ENCODE assay signal across 9 mouse cellular contexts in genomic region chr2:146062330-146063092, GRCm38 (mm10).
DNase-seq lines count a peak whose midpoint lies in the region; ATAC-seq and TF ChIP-seq lines count a peak whose summit lies in the region.
"Had no signal": no experiment of that assay in that cellular context is flagged by ENCODE, and none has a peak within 500 bp of the region (broad histone marks: within the 10 kb centered on the region; RNA-seq: fewer than 3 reads in every experiment).

No protein-coding gene starts in this region.

- no peak for ATAC-seq in heart, embryonic 16.5 days (replicated peaks; ENCODE audit: extremely low read depth, insufficient read depth, low FRiP score)
- ATAC-seq in hindbrain, embryonic 15.5 days (ENCODE audit: low FRiP score, low read depth), result 0 out of 2 replicates have a peak, but pooled peaks have one; percentile 5
- 0 out of 2 replicates have a peak, but pooled peaks have one; percentile 9 for ATAC-seq in midbrain, postnatal 0 days (ENCODE audit: low FRiP score)

- 0 out of 2 replicates have a peak overlapping the region, but pooled peaks have one; percentile 1 for H3K4me2 ChIP-seq in heart, embryonic 16.5 days (ENCODE audit: low read depth, low read length)
- peak overlapping the region; percentile 42 for H3K4me2 ChIP-seq in hindbrain, embryonic 15.5 days
- peak overlapping the region; percentile 32 for H3K4me2 ChIP-seq in midbrain, postnatal 0 days (ENCODE audit: low read depth, low read length, poor library complexity, severe bottlenecking)

- intact Hi-C loops in heart, postnatal 10 days (cut with DNase I), result no loop called here

- no peaks in the 10 kb centered on the region for H3K36me3 ChIP-seq in heart, embryonic 16.5 days (ENCODE audit: control insufficient read depth, insufficient read depth)
- H3K36me3 ChIP-seq in hindbrain, embryonic 15.5 days, result no peaks in the 10 kb centered on the region
- no peaks in the 10 kb centered on the region for H3K36me3 ChIP-seq in midbrain, postnatal 0 days (ENCODE audit: insufficient read depth, low read length)
- H3K36me3 ChIP-seq: G1E had no signal

- no peak overlapping the region for H3K9ac ChIP-seq in heart, embryonic 16.5 days (ENCODE audit: low read length)
- H3K9ac ChIP-seq in hindbrain, embryonic 15.5 days, result no peak overlapping the region
- H3K9ac ChIP-seq in midbrain, postnatal 0 days (replicated peaks; ENCODE audit: low read length, poor library complexity, severe bottlenecking), result no peak overlapping the region

- TF ChIP-seq CTCF in midbrain, postnatal 0 days (IDR thresholded peaks at IDR 0.05), result no peak

- H3K27me3 ChIP-seq in heart, embryonic 16.5 days (ENCODE audit: control insufficient read depth, insufficient read depth, low read length), result no peaks in the 10 kb centered on the region
- no peaks in the 10 kb centered on the region for H3K27me3 ChIP-seq in hindbrain, embryonic 15.5 days
- H3K27me3 ChIP-seq in midbrain, postnatal 0 days (ENCODE audit: insufficient read depth, low read length), result 0 out of 2 replicates have a peak, but pooled peaks cover 5% of the 10 kb centered on the region

- H3K4me1 ChIP-seq in heart, embryonic 16.5 days (ENCODE audit: control insufficient read depth, insufficient read depth, low read length), result peaks cover 6% of the 10 kb centered on the region
- peaks cover 24% of the 10 kb centered on the region for H3K4me1 ChIP-seq in hindbrain, embryonic 15.5 days (replicated peaks)
- H3K4me1 ChIP-seq in midbrain, postnatal 0 days (ENCODE audit: insufficient read depth, low read length), result peaks cover 9% of the 10 kb centered on the region; the same call in 1 of the 2 replicates

- no peak overlapping the region for H3K27ac ChIP-seq in heart, embryonic 16.5 days (ENCODE audit: low read length)
- peak overlapping the region; percentile 4; the same call in 1 of the 2 replicates for H3K27ac ChIP-seq in hindbrain, embryonic 15.5 days (replicated peaks)
- no peak overlapping the region for H3K27ac ChIP-seq in midbrain, postnatal 0 days (ENCODE audit: low read depth, low read length)

- DNase-seq in heart, postnatal 10 days, result no peak
- peak; percentile 73 for DNase-seq in embryo, embryonic 10 days (ENCODE audit: low spot score)
- no peak for DNase-seq in midbrain, postnatal 0 days (ENCODE audit: low spot score)
- DNase-seq in testis, postnatal 14 days (ENCODE audit: low spot score), result no peak
- DNase-seq in kidney, adult 18-20 months, result no peak
- DNase-seq in layer of hippocampus, postnatal 36 days, result no peak

- 53% methylated on average over 13 of the region's 13 CpGs for WGBS in heart, embryonic 16.5 days
- WGBS in hindbrain, embryonic 15.5 days, result 7% methylated on average over 13 of the region's 13 CpGs
- WGBS in midbrain, postnatal 0 days, result 9% methylated on average over 13 of the region's 13 CpGs

- no peak overlapping the region for H3K4me3 ChIP-seq in heart, embryonic 16.5 days (ENCODE audit: low read length)
- no peak overlapping the region for H3K4me3 ChIP-seq in hindbrain, embryonic 15.5 days
- H3K4me3 ChIP-seq in midbrain, postnatal 0 days (ENCODE audit: low read depth, low read length), result no peak overlapping the region

- H3K9me3 ChIP-seq in heart, embryonic 16.5 days (replicated peaks; ENCODE audit: control insufficient read depth, low read length), result no peaks in the 10 kb centered on the region
- no peaks in the 10 kb centered on the region for H3K9me3 ChIP-seq in hindbrain, embryonic 15.5 days
- no peaks in the 10 kb centered on the region for H3K9me3 ChIP-seq in midbrain, postnatal 0 days (ENCODE audit: low read length)
